Mouse (Mus musculus) naive thymus-derived CD4-positive, alpha-beta T cell, adult 5 months (primary cell): ENCODE results near the gene Pcgf5. TPM values are rescaled to one million over a fixed set of nuclear protein-coding genes. Genes with fewer than 3 reads are reported as not detected.

Experiments used
- polyA plus RNA-seq: library from polyadenylated mRNA; unstranded; fragments of 100-300 nt; shearing (Covaris generic); gene quantifications from one replicate; pipeline ENCODE4 v1.2.1, GENCODE M21; 2017

Gene Pcgf5
- polyA plus RNA-seq = 106 TPM

GRCm38 (mm10) chr19:36348161-36348800, at the start of gene Pcgf5:
Pcgf5 (plus strand) TSS chr19:36348309.

Other genes starting within 250 kb of the Pcgf5 start
- 0.19 TPM for gene Ankrd1, start 228.2 kb upstream of the Pcgf5 start, polyA plus RNA-seq
- gene Hectd2, start 206.3 kb downstream of the Pcgf5 start, polyA plus RNA-seq = 5.4 TPM